Mouse (Mus musculus): ENCODE results near the gene Lclat1.

DNA sequence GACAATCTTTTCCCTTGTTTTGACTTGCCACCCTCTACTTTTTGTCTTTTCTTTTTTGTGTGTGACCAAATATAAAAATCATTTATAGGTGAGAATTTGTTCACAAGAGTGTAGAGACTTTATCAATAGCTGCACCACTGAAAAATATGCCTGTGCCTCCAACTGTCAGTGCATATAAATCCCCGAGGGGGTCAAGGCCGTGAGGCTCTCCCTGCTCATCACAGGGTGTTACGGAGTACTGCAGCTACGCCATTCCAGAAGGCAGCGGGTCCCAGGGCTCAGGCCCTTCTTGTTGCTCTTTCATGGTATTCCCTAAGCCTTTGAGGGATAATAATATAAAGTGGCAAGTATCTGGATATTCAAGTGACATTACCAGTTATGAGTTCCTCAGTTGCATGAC, 62.4 kb downstream of the Lclat1 start:
- TF ChIP-seq CTCF (IDR thresholded peaks at IDR 0.05; ENCODE audit: low read depth, low read length) (no peak), POLR2A (IDR thresholded peaks at IDR 0.05; ENCODE audit: borderline replicate concordance, low read depth, low read length) (no peak)

Data from bone marrow macrophage, adult 2 months (primary cell).